Mouse (Mus musculus) limb, embryonic 11.5 days (tissue): ENCODE measurements around the gene Lrp8. TPM values are rescaled to one million over a fixed set of nuclear protein-coding genes. Genes with fewer than 3 reads are reported as not detected.

Experiments used
- ATAC-seq: fragments of 200-750 bp; cut with Nextera tagmentation; 2 replicates; pipeline ENCODE4 v1.8.0; 2017; ENCODE audit warnings: low read depth; ENCODE audit not compliant: insufficient number of reproducible peaks, low FRiP score, low TSS enrichment
- DNase-seq: peaks from one replicate; pipeline ENCODE4 v3.0.0-alpha.2; 2015; ENCODE audit warnings: low spot score
- H3K27ac ChIP-seq: fragments of 300-500 bp; sonication (generic); replicated peaks from 2 replicates; pipeline ENCODE4 v1.5.1; 2014; ENCODE audit warnings: low read depth, mild to moderate bottlenecking, low read length
- H3K27me3 ChIP-seq: fragments of 300-500 bp; sonication (generic); 2 replicates; pipeline ENCODE4 v1.6.1; 2014; ENCODE audit warnings: mild to moderate bottlenecking, low read length, mixed read lengths; ENCODE audit not compliant: control insufficient read depth, insufficient read depth
- H3K36me3 ChIP-seq: fragments of 300-500 bp; sonication (generic); 2 replicates; pipeline ENCODE4 v1.6.1; 2014; ENCODE audit warnings: mild to moderate bottlenecking, low read length, moderate library complexity, mixed read lengths; ENCODE audit not compliant: control insufficient read depth, insufficient read depth
- H3K4me1 ChIP-seq: fragments of 300-500 bp; sonication (generic); 2 replicates; pipeline ENCODE4 v1.6.1; 2014; ENCODE audit warnings: low read length, mixed read lengths; ENCODE audit not compliant: control insufficient read depth, insufficient read depth
- H3K4me2 ChIP-seq: fragments of 300-500 bp; sonication (generic); 2 replicates; pipeline ENCODE4 v1.6.1; 2014; ENCODE audit warnings: low read depth, mild to moderate bottlenecking, moderate library complexity; ENCODE audit not compliant: severe bottlenecking
- H3K4me3 ChIP-seq: fragments of 300-500 bp; sonication (generic); 2 replicates; pipeline ENCODE4 v1.5.1; 2014; ENCODE audit warnings: low read depth, low read length
- H3K9ac ChIP-seq: fragments of 300-500 bp; sonication (generic); 2 replicates; pipeline ENCODE4 v1.6.1; 2014; ENCODE audit warnings: mild to moderate bottlenecking, low read length
- H3K9me3 ChIP-seq: fragments of 300-500 bp; sonication (generic); 2 replicates; pipeline ENCODE4 v1.6.1; 2016; ENCODE audit warnings: low read length; ENCODE audit not compliant: control insufficient read depth
- WGBS: fragments of 180-500 bp; shearing (Covaris S2); extraction: QIAGEN DNeasy Blood & Tissue Kit; methylation state at CpG from one replicate; pipeline ENCODE4 v1.1.7; 2014; 5-methylcytosine and 5-hydroxymethylcytosine counted together
- polyA plus RNA-seq: library from polyadenylated mRNA; unstranded; fragments of >200 nt; fragmentation: Nextera tagmentation; extraction: Ambion mirVana; gene quantifications from 2 replicates; pipeline ENCODE4 v1.2.1, GENCODE M21; 2014

Lrp8 gene
- polyA plus RNA-seq, 1 experiment from 2014 or later, result 5.0 TPM

DNA sequence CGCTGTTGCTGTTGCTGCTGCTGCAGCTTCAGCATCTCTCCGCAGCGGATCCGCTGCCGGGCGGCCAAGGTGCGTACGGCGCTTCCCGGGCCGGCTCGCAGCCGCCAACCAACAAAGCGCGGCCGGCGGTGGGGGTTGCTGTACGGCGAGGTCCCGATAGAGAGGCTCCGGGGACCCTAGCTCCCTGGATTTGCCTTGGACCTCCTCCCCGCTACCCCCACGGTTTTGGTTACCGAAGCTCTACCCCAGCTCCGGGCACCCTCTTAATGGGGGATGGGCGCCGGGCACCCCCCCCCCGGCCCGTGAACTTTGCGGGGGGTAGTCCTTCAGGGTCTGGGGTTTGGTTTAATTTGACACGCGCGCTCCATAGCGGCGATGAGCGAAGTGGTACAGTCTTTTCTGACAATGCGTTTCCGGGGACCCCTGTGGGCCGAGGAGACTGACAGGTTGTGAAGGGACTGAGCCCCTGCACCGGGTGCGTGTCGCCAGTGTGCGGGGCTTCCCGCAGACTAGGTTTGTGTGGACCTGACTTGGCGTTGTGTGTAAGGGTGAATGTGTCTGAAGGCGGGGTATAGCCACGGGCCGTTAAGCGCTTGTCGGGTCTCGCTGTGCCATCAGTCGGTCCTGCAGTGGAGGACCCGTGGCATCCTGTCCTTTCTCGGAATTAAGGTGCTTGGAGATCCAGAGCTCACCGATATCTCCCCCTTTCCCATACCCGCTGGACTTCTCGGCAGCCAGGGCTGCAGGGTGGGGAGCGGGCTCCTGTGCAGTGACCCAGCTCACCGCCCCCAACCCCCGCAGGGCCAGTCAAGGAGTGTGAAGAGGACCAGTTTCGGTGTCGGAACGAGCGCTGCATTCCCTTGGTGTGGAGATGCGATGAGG lies 630 bp downstream of the Lrp8 start:
- H3K36me3 ChIP-seq, result no peaks in the 10 kb centered on the region
- peaks cover 17% of the 10 kb centered on the region for H3K4me1 ChIP-seq
- peak overlapping the region; percentile 68 for H3K4me3 ChIP-seq
- 0 out of 2 replicates have a peak overlapping the region, but pooled peaks have one; percentile 21 for H3K27ac ChIP-seq
- peak overlapping the region; percentile 77 for H3K9ac ChIP-seq
- WGBS, result under 1% methylated on average over 64 of the region's 65 CpGs
- ATAC-seq (0 out of 2 replicates have a peak, but pooled peaks have one; percentile 5), DNase-seq (peak; percentile 66)
- no peaks in the 10 kb centered on the region for H3K9me3 ChIP-seq
- peak overlapping the region; percentile 100 for H3K4me2 ChIP-seq
- H3K27me3 ChIP-seq, result no peaks in the 10 kb centered on the region; the same call in 1 of the 2 replicates

DNA sequence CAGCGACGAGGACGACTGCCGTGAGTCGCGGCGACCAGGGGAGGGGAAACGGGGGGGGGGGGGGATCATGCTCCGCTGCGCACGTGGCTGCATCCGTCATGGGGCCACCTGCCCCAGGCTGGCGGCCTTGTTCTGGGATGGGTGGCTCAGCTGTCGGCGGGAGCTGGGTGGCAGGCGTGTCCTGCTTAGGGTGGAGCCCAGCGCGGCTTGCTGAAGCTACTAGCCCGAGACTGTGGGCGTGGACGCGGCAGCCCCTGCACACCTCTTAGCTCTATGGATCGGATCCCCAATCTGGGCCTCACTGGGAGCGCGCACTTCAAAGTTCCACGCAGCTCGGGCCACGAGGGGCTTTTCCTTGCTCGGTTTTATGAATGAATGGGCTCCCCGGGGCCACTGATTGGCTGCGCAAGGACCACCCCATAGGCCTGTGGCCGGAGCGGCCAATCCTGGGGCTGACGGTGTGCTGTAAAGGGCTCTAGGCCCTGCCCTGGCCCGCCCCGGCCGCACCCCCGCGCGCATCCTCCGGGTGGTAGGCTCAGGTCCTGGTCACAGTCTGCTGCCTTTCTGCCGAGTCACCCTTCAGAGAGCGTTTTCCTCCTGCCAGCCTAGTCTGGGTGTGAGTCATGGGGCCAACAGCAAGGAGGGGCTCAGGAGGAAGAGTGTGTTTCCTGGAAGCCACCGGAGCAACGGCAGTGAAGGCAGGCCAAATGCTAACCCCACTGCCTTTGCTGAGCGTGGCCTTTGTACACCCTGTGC lies 1.5 kb downstream of the Lrp8 start:
- H3K36me3 ChIP-seq, result no peaks in the 10 kb centered on the region
- peak overlapping the region; percentile 43 for H3K9ac ChIP-seq
- H3K4me3 ChIP-seq, result peak overlapping the region; percentile 68
- peak overlapping the region; percentile 100 for H3K4me2 ChIP-seq
- no peaks in the 10 kb centered on the region for H3K9me3 ChIP-seq
- ATAC-seq, result peak; percentile 85
- H3K27me3 ChIP-seq, result no peaks in the 10 kb centered on the region; the same call in 1 of the 2 replicates
- peak; percentile 88 for DNase-seq
- WGBS, result under 1% methylated on average over 46 of the region's 46 CpGs
- no peak overlapping the region for H3K27ac ChIP-seq
- peaks cover 17% of the 10 kb centered on the region for H3K4me1 ChIP-seq

DNA sequence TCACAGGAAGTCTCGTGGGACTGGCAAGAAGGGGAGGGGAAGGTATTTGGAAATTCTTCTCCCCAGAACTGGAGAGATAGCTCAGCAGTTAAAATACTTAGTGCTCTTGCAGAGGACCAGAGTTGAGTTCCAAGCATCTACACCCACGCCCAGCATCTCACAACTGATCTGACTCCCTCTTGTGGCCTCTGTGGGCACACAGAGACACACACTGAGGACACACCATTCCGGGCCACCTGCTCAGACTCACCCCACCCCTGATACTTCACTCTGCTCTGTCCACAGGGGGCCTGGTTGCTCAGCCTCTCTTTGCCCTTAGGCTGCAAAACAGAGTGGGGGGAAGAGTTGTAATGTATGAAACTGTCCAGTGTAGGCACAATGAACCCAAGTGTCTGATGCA lies 3.4 kb downstream of the Lrp8 start:
- H3K4me3 ChIP-seq, result no peak overlapping the region
- no peaks in the 10 kb centered on the region for H3K9me3 ChIP-seq
- peaks cover 17% of the 10 kb centered on the region for H3K4me1 ChIP-seq
- DNase-seq (no peak), ATAC-seq (no peak)
- H3K27me3 ChIP-seq, result no peaks in the 10 kb centered on the region; the same call in 1 of the 2 replicates
- no peak overlapping the region for H3K4me2 ChIP-seq
- H3K27ac ChIP-seq, result no peak overlapping the region
- H3K9ac ChIP-seq, result no peak overlapping the region
- 86% methylated on average over 3 of the region's 3 CpGs for WGBS
- no peaks in the 10 kb centered on the region for H3K36me3 ChIP-seq

DNA sequence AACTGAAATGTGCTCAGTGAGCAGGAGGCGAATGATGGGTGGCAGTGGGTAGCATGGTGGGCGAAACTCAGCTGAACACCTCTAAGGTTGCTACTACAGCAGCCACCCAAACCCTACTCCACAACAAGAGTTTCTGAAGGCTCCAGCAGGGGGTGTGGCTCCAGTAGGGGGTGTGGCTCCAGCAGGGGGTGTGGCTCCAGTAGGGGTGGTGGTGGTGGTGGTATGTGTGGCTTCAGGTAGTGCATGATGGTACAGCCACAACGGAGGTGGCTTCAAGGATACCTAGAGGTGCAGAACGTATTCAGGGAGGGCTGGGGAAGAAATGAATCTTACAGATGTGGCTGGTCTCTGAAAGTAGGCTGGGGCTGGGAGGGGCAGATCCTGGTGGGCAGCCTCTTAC lies 5.7 kb downstream of the Lrp8 start:
- Histone ChIP-seq H3K4me1 (peaks cover 10% of the 10 kb centered on the region), H3K4me3 (no peak overlapping the region), H3K27me3 (no peaks in the 10 kb centered on the region), H3K4me2 (no peak overlapping the region), H3K9me3 (no peaks in the 10 kb centered on the region), H3K27ac (no peak overlapping the region), H3K36me3 (no peaks in the 10 kb centered on the region), H3K9ac (no peak overlapping the region)
- DNase-seq, result no peak
- no peak for ATAC-seq
- 69% methylated on average over 4 of the region's 4 CpGs for WGBS

DNA sequence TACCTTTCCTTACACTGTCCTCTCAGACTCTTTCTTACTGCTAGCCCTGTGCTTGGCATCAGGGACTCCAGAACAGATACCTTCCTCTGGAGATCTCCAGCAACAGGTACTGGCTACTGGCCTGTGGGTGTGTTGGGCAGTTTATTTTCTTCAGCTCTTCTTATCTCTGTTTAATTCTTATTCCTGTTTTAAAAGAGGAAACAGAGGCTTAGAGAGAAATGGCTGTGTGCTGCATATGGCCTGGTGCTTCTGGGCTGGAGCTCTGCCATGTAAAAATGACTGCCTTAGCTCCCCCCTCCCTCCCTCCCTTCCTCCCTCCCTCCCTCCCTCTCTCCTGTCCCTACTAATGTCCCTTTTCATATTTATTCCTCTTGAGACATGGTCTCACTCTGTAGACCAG lies 6.6 kb downstream of the Lrp8 start:
- no peak for ATAC-seq
- Histone ChIP-seq H3K4me3 (no peak overlapping the region), H3K27ac (no peak overlapping the region), H3K9ac (no peak overlapping the region), H3K9me3 (no peaks in the 10 kb centered on the region), H3K27me3 (no peaks in the 10 kb centered on the region), H3K4me1 (peaks cover 7% of the 10 kb centered on the region), H3K36me3 (no peaks in the 10 kb centered on the region), H3K4me2 (no peak overlapping the region)
- DNase-seq, result no peak

DNA sequence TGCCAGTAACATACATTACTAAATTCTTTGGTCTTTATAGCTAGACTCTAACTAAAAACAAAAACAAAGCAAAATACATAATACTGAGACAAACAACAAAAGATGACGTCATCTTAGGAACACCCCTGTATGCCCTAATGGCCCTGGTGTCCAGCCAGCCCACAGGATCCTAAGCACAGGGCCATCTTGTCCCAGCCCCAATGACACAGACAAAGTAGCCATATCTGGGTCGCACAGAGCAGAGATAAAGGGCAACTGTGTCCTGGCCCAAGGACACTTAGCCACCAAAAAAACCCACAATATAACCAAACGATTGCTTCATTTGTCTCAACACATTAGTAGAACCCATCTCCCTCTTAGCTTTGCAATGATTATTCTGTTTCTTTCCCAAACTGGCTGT lies 8.9 kb downstream of the Lrp8 start:
- WGBS, result 92% methylated on average over 3 of the region's 3 CpGs
- Histone ChIP-seq H3K4me2 (no peak overlapping the region), H3K36me3 (no peaks in the 10 kb centered on the region), H3K9me3 (no peaks in the 10 kb centered on the region), H3K27ac (no peak overlapping the region), H3K9ac (no peak overlapping the region), H3K4me1 (no peaks in the 10 kb centered on the region), H3K4me3 (no peak overlapping the region), H3K27me3 (no peaks in the 10 kb centered on the region)
- ATAC-seq (no peak), DNase-seq (no peak)

DNA sequence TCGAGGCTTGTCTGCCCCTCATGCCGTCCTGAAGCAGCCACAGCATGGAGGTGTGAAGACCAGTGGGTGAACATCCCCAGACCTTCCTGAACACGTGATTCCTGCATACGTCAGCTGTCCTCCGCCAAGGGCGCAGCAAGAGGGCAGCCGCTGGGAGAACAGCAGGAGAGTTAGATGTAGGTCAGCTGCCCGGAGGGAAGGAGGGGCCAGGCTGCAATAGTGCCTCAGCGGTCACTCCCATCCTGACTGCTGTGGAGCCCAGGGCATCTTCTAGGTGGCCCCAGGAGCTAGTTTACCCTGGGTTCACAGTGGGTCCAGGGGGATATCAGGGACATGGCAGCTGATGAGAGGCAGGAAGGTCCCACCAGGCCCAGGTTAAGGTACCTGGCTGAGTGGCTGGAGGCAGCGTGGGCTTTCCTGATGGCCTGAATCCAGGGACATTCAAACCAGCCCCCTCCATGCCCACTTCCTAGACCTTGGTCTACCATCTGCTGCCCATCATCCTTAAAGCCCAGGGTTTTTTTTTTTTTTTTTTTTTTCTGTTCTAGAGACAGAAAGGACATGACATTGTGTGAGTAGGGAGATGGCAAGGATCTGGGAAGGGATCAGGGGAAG lies 9.8 kb downstream of the Lrp8 start:
- 47% methylated on average over 10 of the region's 10 CpGs for WGBS
- DNase-seq, result no peak
- Histone ChIP-seq H3K4me3 (no peak overlapping the region), H3K36me3 (no peaks in the 10 kb centered on the region), H3K9me3 (no peaks in the 10 kb centered on the region), H3K4me2 (no peak overlapping the region), H3K27ac (no peak overlapping the region), H3K9ac (no peak overlapping the region), H3K27me3 (no peaks in the 10 kb centered on the region), H3K4me1 (no peaks in the 10 kb centered on the region)
- ATAC-seq, result no peak

DNA sequence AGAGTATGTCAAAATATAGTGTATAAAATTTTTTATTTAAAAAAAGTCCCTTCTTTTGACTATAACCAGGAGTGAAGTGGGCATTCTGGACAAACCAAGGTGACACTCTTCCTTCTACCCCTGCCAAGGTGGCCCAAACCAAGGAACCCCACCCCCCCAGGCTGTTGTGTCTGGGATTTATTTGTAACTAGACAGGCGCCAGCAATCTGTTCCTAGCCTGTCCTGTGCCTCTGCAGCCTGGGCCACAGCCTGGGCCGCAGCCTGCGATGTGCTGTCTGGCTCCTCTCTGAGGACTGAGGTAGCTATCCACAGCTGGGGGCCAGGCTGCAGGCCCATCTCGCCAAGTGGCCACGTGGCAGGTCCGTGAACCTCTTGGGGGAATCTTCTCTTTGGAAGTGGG lies 10.3 kb downstream of the Lrp8 start:
- no peak overlapping the region for H3K27ac ChIP-seq
- H3K4me1 ChIP-seq, result no peaks in the 10 kb centered on the region
- DNase-seq (no peak), ATAC-seq (no peak)
- H3K4me3 ChIP-seq, result no peak overlapping the region
- WGBS, result 83% methylated on average over 6 of the region's 6 CpGs
- H3K4me2 ChIP-seq, result no peak overlapping the region
- no peaks in the 10 kb centered on the region for H3K9me3 ChIP-seq
- H3K9ac ChIP-seq, result no peak overlapping the region
- H3K36me3 ChIP-seq, result no peaks in the 10 kb centered on the region
- H3K27me3 ChIP-seq, result no peaks in the 10 kb centered on the region
